Mouse (Mus musculus) stomach, embryonic 15.5 days (tissue): ENCODE results near the gene Sdsl. TPM values are rescaled to one million over a fixed set of nuclear protein-coding genes. Genes with fewer than 3 reads are reported as not detected.
A peak's percentile ranks its signal among the peaks of the same experiment; 100 is the strongest.

ENCODE experiments used
- ATAC-seq: fragments of 200-750 bp; cut with Nextera tagmentation; 2 replicates; pipeline ENCODE4 v1.8.0; 2017; ENCODE audit warnings: low read depth, moderate number of reproducible peaks, moderate TSS enrichment; ENCODE audit not compliant: insufficient read depth, low FRiP score
- H3K27ac ChIP-seq: fragments of 300-500 bp; sonication (generic); 2 replicates; pipeline ENCODE4 v1.5.1; 2015; ENCODE audit warnings: mild to moderate bottlenecking, inconsistent platforms
- H3K27me3 ChIP-seq: fragments of 300-500 bp; sonication (generic); replicated peaks from 2 replicates; pipeline ENCODE4 v1.6.1; 2015; ENCODE audit warnings: inconsistent platforms
- H3K36me3 ChIP-seq: fragments of 300-500 bp; sonication (generic); 2 replicates; pipeline ENCODE4 v1.6.1; 2015; ENCODE audit warnings: inconsistent platforms
- H3K4me1 ChIP-seq: fragments of 300-500 bp; sonication (generic); 2 replicates; pipeline ENCODE4 v1.6.1; 2015; ENCODE audit warnings: inconsistent platforms
- H3K4me2 ChIP-seq: fragments of 300-500 bp; sonication (generic); 2 replicates; pipeline ENCODE4 v1.6.1; 2015; ENCODE audit warnings: mild to moderate bottlenecking, inconsistent platforms
- H3K4me3 ChIP-seq: fragments of 300-500 bp; sonication (generic); replicated peaks from 2 replicates; pipeline ENCODE4 v1.5.1; 2015; ENCODE audit warnings: inconsistent platforms
- H3K9ac ChIP-seq: fragments of 300-500 bp; sonication (generic); 2 replicates; pipeline ENCODE4 v1.6.1; 2015; ENCODE audit warnings: inconsistent platforms
- H3K9me3 ChIP-seq: fragments of 300-500 bp; sonication (generic); 2 replicates; pipeline ENCODE4 v1.6.1; 2016; ENCODE audit warnings: inconsistent platforms
- WGBS: fragments of 180-500 bp; shearing (Covaris S2); methylation state at CpG from one replicate; pipeline ENCODE4 v1.1.7; 2015; 5-methylcytosine and 5-hydroxymethylcytosine counted together
- polyA plus RNA-seq: library from polyadenylated mRNA; unstranded; fragments of >200 nt; fragmentation: Nextera tagmentation; extraction: Ambion mirVana; gene quantifications from 2 replicates; pipeline ENCODE4 v1.2.1, GENCODE M21; 2015

Gene Sdsl
- polyA plus RNA-seq, 1 experiment from 2014 or later = 15.9 TPM

- WGBS = under 1% methylated on average over 19 of the region's 19 CpGs
- no peaks in the 10 kb centered on the region for H3K36me3 ChIP-seq
- no peaks in the 10 kb centered on the region for H3K9me3 ChIP-seq
- no peak overlapping the region for H3K4me3 ChIP-seq
- ATAC-seq = 0 out of 2 replicates have a peak, but pooled peaks have one; percentile 56
- H3K4me2 ChIP-seq = no peak overlapping the region
- no peak overlapping the region for H3K9ac ChIP-seq
- H3K27ac ChIP-seq = no peak overlapping the region
- no peaks in the 10 kb centered on the region for H3K4me1 ChIP-seq
- H3K27me3 ChIP-seq = peaks cover 73% of the 10 kb centered on the region
Observed at GRCm38 (mm10) chr5:120424039-120424438, 48.6 kb downstream of the Sdsl start.

GRCm38 (mm10) chr5:120420106-120420505, 52.5 kb downstream of the Sdsl start:
- H3K27ac ChIP-seq = no peak overlapping the region
- H3K9ac ChIP-seq = no peak overlapping the region
- H3K27me3 ChIP-seq = peaks cover 41% of the 10 kb centered on the region
- ATAC-seq = no peak
- WGBS = 75% methylated on average over 8 of the region's 8 CpGs
- no peak overlapping the region for H3K4me3 ChIP-seq
- H3K4me1 ChIP-seq = no peaks in the 10 kb centered on the region
- H3K9me3 ChIP-seq = no peaks in the 10 kb centered on the region
- H3K4me2 ChIP-seq = no peak overlapping the region
- no peaks in the 10 kb centered on the region for H3K36me3 ChIP-seq

GRCm38 (mm10) chr5:120413436-120413835, 59.2 kb downstream of the Sdsl start:
- Histone ChIP-seq H3K36me3 (no peaks in the 10 kb centered on the region), H3K9ac (no peak overlapping the region), H3K4me2 (no peak overlapping the region), H3K9me3 (no peaks in the 10 kb centered on the region), H3K4me3 (no peak overlapping the region), H3K4me1 (no peaks in the 10 kb centered on the region), H3K27ac (no peak overlapping the region), H3K27me3 (peaks cover 29% of the 10 kb centered on the region)
- WGBS = 75% methylated on average over 6 of the region's 6 CpGs
- no peak for ATAC-seq

GRCm38 (mm10) chr5:120409385-120410378, 62.9 kb downstream of the Sdsl start:
- 1% methylated on average over 41 of the region's 41 CpGs for WGBS
- no peak for ATAC-seq
- no peak overlapping the region for H3K27ac ChIP-seq
- H3K4me2 ChIP-seq = 0 out of 2 replicates have a peak overlapping the region, but pooled peaks have one; percentile 15
- no peak overlapping the region for H3K9ac ChIP-seq
- H3K27me3 ChIP-seq = peaks cover 30% of the 10 kb centered on the region
- H3K36me3 ChIP-seq = no peaks in the 10 kb centered on the region
- no peaks in the 10 kb centered on the region for H3K9me3 ChIP-seq
- no peak overlapping the region for H3K4me3 ChIP-seq
- no peaks in the 10 kb centered on the region for H3K4me1 ChIP-seq

- Histone ChIP-seq H3K4me2 (no peak overlapping the region), H3K9me3 (no peaks in the 10 kb centered on the region), H3K36me3 (no peaks in the 10 kb centered on the region), H3K4me3 (no peak overlapping the region), H3K4me1 (no peaks in the 10 kb centered on the region), H3K9ac (no peak overlapping the region), H3K27me3 (peaks cover 30% of the 10 kb centered on the region), H3K27ac (no peak overlapping the region)
- WGBS = 69% methylated on average over 14 of the region's 14 CpGs
- ATAC-seq = no peak
Observed at GRCm38 (mm10) chr5:120408933-120409332, 63.7 kb downstream of the Sdsl start.

Other genes with a start within 250 kb of the Sdsl start
- 0.14 and 0.17 TPM in 2 replicates for gene Lhx5, start 41.1 kb downstream of the Sdsl start, polyA plus RNA-seq
- gene Sds, start 3.7 kb upstream of the Sdsl start, polyA plus RNA-seq = 0.36 and 0.52 TPM in 2 replicates
- 51.5 and 53.5 TPM in 2 replicates for gene Plbd2, start 30.8 kb upstream of the Sdsl start, polyA plus RNA-seq
- gene Slc8b1, start 38.4 kb upstream of the Sdsl start, polyA plus RNA-seq = 6.2 and 8.3 TPM in 2 replicates
- 25.5 and 25.7 TPM in 2 replicates for gene Tpcn1, start 115.9 kb upstream of the Sdsl start, polyA plus RNA-seq
- 0.40 and 0.69 TPM in 2 replicates for gene Iqcd, start 116.2 kb upstream of the Sdsl start, polyA plus RNA-seq
- gene Rita1, start 139.8 kb upstream of the Sdsl start, polyA plus RNA-seq = 10.4 and 11.4 TPM in 2 replicates
- 41.8 and 44.9 TPM in 2 replicates for gene Ddx54, start 139.9 kb upstream of the Sdsl start, polyA plus RNA-seq
- gene Cfap73, start 161.4 kb upstream of the Sdsl start, polyA plus RNA-seq = not detected in 2 replicates
- gene Rasal1, start 176.0 kb upstream of the Sdsl start, polyA plus RNA-seq = 0.34 and 0.54 TPM in 2 replicates
- 5.2 and 5.6 TPM in 2 replicates for gene Dtx1, start 239.1 kb upstream of the Sdsl start, polyA plus RNA-seq